Mouse (Mus musculus) thymus, postnatal 25 days (tissue): Measurements from ENCODE around the gene Ppp1r3c.
"Not testable (repeated sequence)": the region's sequence is repeated elsewhere in the genome, so short reads cannot be mapped to it uniquely, and the experiment has no call there.

Experiments used
- DNase-seq: peaks from one replicate; pipeline ENCODE4 v3.0.0; 2022

Ppp1r3c gene

GRCm38 (mm10) chr19:36736537-36736936 lies at the start of gene Ppp1r3c:
TSS of gene Ppp1r3c (minus strand) at chr19:36736653.
- peak; percentile 5 for DNase-seq

- DNase-seq = no peak
Observed at GRCm38 (mm10) chr19:36783179-36783578, 46.7 kb upstream of the Ppp1r3c start.

- DNase-seq = no peak
Observed at GRCm38 (mm10) chr19:36782591-36782990, 46.1 kb upstream of the Ppp1r3c start.

- no peak for DNase-seq
Observed at GRCm38 (mm10) chr19:36781996-36782395, 45.5 kb upstream of the Ppp1r3c start.

GRCm38 (mm10) chr19:36780375-36780774 lies 43.9 kb upstream of the Ppp1r3c start:
- DNase-seq = no peak

GRCm38 (mm10) chr19:36779765-36780164 lies 43.3 kb upstream of the Ppp1r3c start:
- DNase-seq = no peak

- no peak for DNase-seq
Observed at GRCm38 (mm10) chr19:36775531-36775930, 39.1 kb upstream of the Ppp1r3c start.

- no peak for DNase-seq
Observed at GRCm38 (mm10) chr19:36773716-36774459, 37.4 kb upstream of the Ppp1r3c start.

- DNase-seq = no peak
Observed at GRCm38 (mm10) chr19:36768084-36768483, 31.6 kb upstream of the Ppp1r3c start.

- no peak for DNase-seq
Observed at GRCm38 (mm10) chr19:36764451-36764850, 28.0 kb upstream of the Ppp1r3c start.

GRCm38 (mm10) chr19:36748996-36749395 lies 12.5 kb upstream of the Ppp1r3c start:
- DNase-seq = no peak

GRCm38 (mm10) chr19:36742331-36742730 lies 5.9 kb upstream of the Ppp1r3c start:
- DNase-seq = no peak

- no peak for DNase-seq
Observed at GRCm38 (mm10) chr19:36739566-36740211, 3.2 kb upstream of the Ppp1r3c start.

GRCm38 (mm10) chr19:36738009-36738408 lies 1.6 kb upstream of the Ppp1r3c start:
- DNase-seq = no peak

- no peak for DNase-seq
Observed at GRCm38 (mm10) chr19:36737087-36737486, 634 bp upstream of the Ppp1r3c start.

- DNase-seq = no peak
Observed at GRCm38 (mm10) chr19:36734308-36735038, 2.0 kb downstream of the Ppp1r3c start.

- no peak for DNase-seq
Observed at GRCm38 (mm10) chr19:36733191-36733943, 3.1 kb downstream of the Ppp1r3c start.

GRCm38 (mm10) chr19:36731310-36731709 lies 5.1 kb downstream of the Ppp1r3c start:
- DNase-seq = no peak

- DNase-seq = not testable (repeated sequence)
Observed at GRCm38 (mm10) chr19:36730414-36730813, 6.0 kb downstream of the Ppp1r3c start.

GRCm38 (mm10) chr19:36728741-36729460 lies 7.6 kb downstream of the Ppp1r3c start:
- no peak for DNase-seq

- no peak for DNase-seq
Observed at GRCm38 (mm10) chr19:36724970-36725369, 11.5 kb downstream of the Ppp1r3c start.

GRCm38 (mm10) chr19:36721139-36721538 lies 15.3 kb downstream of the Ppp1r3c start:
- no peak for DNase-seq
